In genomic region chr6:71082084-71082483, GRCm38 (mm10) we compare ENCODE assay signal across 17 mouse cellular contexts.
A peak's percentile ranks its signal among the peaks of the same experiment; 100 is the strongest.
DNase-seq lines count a peak whose midpoint lies in the region; ATAC-seq and TF ChIP-seq lines count a peak whose summit lies in the region.
"Had no signal": no experiment of that assay in that cellular context is flagged by ENCODE, and none has a peak within 500 bp of the region (broad histone marks: within the 10 kb centered on the region; RNA-seq: fewer than 3 reads in every experiment).

No protein-coding gene starts in this region.

- H3K4me2 ChIP-seq in forebrain, embryonic 15.5 days (replicated peaks) = no peak overlapping the region
- H3K4me2 ChIP-seq in midbrain, embryonic 13.5 days (replicated peaks) = no peak overlapping the region
- H3K4me2 ChIP-seq in midbrain, embryonic 15.5 days = no peak overlapping the region
- H3K4me2 ChIP-seq: heart, embryonic 13.5 days; hindbrain, embryonic 15.5 days had no signal

- TF ChIP-seq POLR2A in brain, embryonic 14.5 days (IDR thresholded peaks at IDR 0.05; ENCODE audit: borderline replicate concordance, extremely low read depth, insufficient read depth, insufficient read length, poor library complexity, severe bottlenecking) = no peak

- peaks cover 4% of the 10 kb centered on the region; the same call in 1 of the 2 replicates for H3K4me1 ChIP-seq in forebrain, embryonic 15.5 days
- no peaks in the 10 kb centered on the region for H3K4me1 ChIP-seq in forebrain, embryonic 10.5 days
- no peaks in the 10 kb centered on the region for H3K4me1 ChIP-seq in midbrain, embryonic 13.5 days (replicated peaks)
- no peaks in the 10 kb centered on the region for H3K4me1 ChIP-seq in midbrain, embryonic 15.5 days
- H3K4me1 ChIP-seq: heart, embryonic 13.5 days; hindbrain, embryonic 15.5 days had no signal

- H3K9ac ChIP-seq in forebrain, embryonic 15.5 days (replicated peaks) = no peak overlapping the region
- no peak overlapping the region for H3K9ac ChIP-seq in midbrain, embryonic 13.5 days (replicated peaks)
- H3K9ac ChIP-seq in midbrain, embryonic 15.5 days = no peak overlapping the region
- H3K9ac ChIP-seq: forebrain, postnatal 0 days; heart, embryonic 13.5 days; hindbrain, embryonic 15.5 days had no signal

- no peak overlapping the region for H3K4me3 ChIP-seq in forebrain, embryonic 15.5 days
- H3K4me3 ChIP-seq in forebrain, embryonic 10.5 days = no peak overlapping the region
- no peak overlapping the region for H3K4me3 ChIP-seq in midbrain, embryonic 13.5 days (replicated peaks)
- H3K4me3 ChIP-seq in midbrain, embryonic 15.5 days = no peak overlapping the region
- H3K4me3 ChIP-seq: heart, embryonic 13.5 days; hindbrain, embryonic 15.5 days had no signal

- H3K27me3 ChIP-seq in forebrain, embryonic 15.5 days = no peaks in the 10 kb centered on the region
- no peaks in the 10 kb centered on the region for H3K27me3 ChIP-seq in forebrain, embryonic 10.5 days (ENCODE audit: poor library complexity, severe bottlenecking)
- H3K27me3 ChIP-seq in midbrain, embryonic 13.5 days = no peaks in the 10 kb centered on the region
- no peaks in the 10 kb centered on the region for H3K27me3 ChIP-seq in midbrain, embryonic 15.5 days (replicated peaks)
- H3K27me3 ChIP-seq: CH12.LX; heart, embryonic 13.5 days; hindbrain, embryonic 15.5 days; Patski had no signal

- WGBS in forebrain, embryonic 15.5 days = 62% methylated on average over 11 of the region's 11 CpGs
- WGBS in forebrain, embryonic 10.5 days = 84% methylated on average over 11 of the region's 11 CpGs
- 86% methylated on average over 11 of the region's 11 CpGs for WGBS in midbrain, embryonic 13.5 days
- 77% methylated on average over 11 of the region's 11 CpGs for WGBS in midbrain, embryonic 15.5 days

- no peaks in the 10 kb centered on the region for H3K36me3 ChIP-seq in forebrain, embryonic 15.5 days
- no peaks in the 10 kb centered on the region for H3K36me3 ChIP-seq in forebrain, embryonic 10.5 days (replicated peaks)
- no peaks in the 10 kb centered on the region for H3K36me3 ChIP-seq in midbrain, embryonic 13.5 days
- no peaks in the 10 kb centered on the region for H3K36me3 ChIP-seq in midbrain, embryonic 15.5 days (replicated peaks)
- H3K36me3 ChIP-seq: heart, embryonic 13.5 days; hindbrain, embryonic 15.5 days had no signal

- DNase-seq in forebrain, embryonic 10.5 days (ENCODE audit: extremely low spot score, low spot score) = no peak
- peak; percentile 37 for DNase-seq in brain, embryonic 14.5 days (ENCODE audit: low read depth)
- no peak for DNase-seq in kidney, postnatal 10 days
- DNase-seq: adrenal gland, adult 2 months; adrenal gland, postnatal 25 days; cerebellum, adult 2 months; cerebellum, postnatal 10 days; forebrain, postnatal 0 days; gastrocnemius, postnatal 14 days; heart, postnatal 36 days had no signal

- H3K9me3 ChIP-seq in forebrain, embryonic 15.5 days = peaks cover 5% of the 10 kb centered on the region
- H3K9me3 ChIP-seq in forebrain, embryonic 10.5 days = peaks cover 6% of the 10 kb centered on the region; the same call in 1 of the 2 replicates
- 0 out of 2 replicates have a peak, but pooled peaks cover 4% of the 10 kb centered on the region for H3K9me3 ChIP-seq in midbrain, embryonic 13.5 days
- H3K9me3 ChIP-seq in midbrain, embryonic 15.5 days = no peaks in the 10 kb centered on the region

- no peak for TF ChIP-seq CTCF in brain, embryonic 14.5 days (IDR thresholded peaks at IDR 0.05; ENCODE audit: borderline replicate concordance, extremely low read depth, insufficient read depth, insufficient read length)

- peak; percentile 53 for ATAC-seq in forebrain, embryonic 15.5 days (replicated peaks)
- ATAC-seq in midbrain, embryonic 13.5 days = 0 out of 2 replicates have a peak, but pooled peaks have one; percentile 17
- ATAC-seq in midbrain, embryonic 15.5 days (replicated peaks) = no peak; the same call in 1 of the 2 replicates

- no peak overlapping the region for H3K27ac ChIP-seq in forebrain, embryonic 15.5 days (replicated peaks)
- H3K27ac ChIP-seq in forebrain, embryonic 10.5 days = no peak overlapping the region
- no peak overlapping the region for H3K27ac ChIP-seq in midbrain, embryonic 13.5 days
- H3K27ac ChIP-seq in midbrain, embryonic 15.5 days = no peak overlapping the region
- H3K27ac ChIP-seq: heart, embryonic 13.5 days; hindbrain, embryonic 15.5 days had no signal
